Mouse (Mus musculus) CH12.LX (cell line): ENCODE data around the gene Sprr2e. TPM values are rescaled to one million over a fixed set of nuclear protein-coding genes. Genes with fewer than 3 reads are reported as not detected.

Experiments used
- DNase-seq: peaks from one replicate; pipeline ENCODE4 v3.0.0-alpha.2; 2013; ENCODE audit errors: extremely low read depth
- H3K27ac ChIP-seq: 2 replicates; pipeline ENCODE4 v1.5.1; 2012; ENCODE audit warnings: low read depth, mild to moderate bottlenecking, control low read depth, moderate library complexity; ENCODE audit not compliant: insufficient read depth
- H3K27me3 ChIP-seq: replicated peaks from 2 replicates; pipeline ENCODE3; 2012; ENCODE audit warnings: inconsistent platforms
- H3K36me3 ChIP-seq, 2 experiments: replicated peaks in 1 of 2; 2 replicates each; pipeline versions ENCODE3 to v1.6.1; 2012; ENCODE audit warnings: inconsistent platforms in 1 of 2, low read length in 1 of 2, mild to moderate bottlenecking in 1 of 2, mixed read lengths in 1 of 2, moderate library complexity in 1 of 2; ENCODE audit not compliant: control insufficient read depth in 1 of 2, insufficient read depth in 1 of 2
- H3K4me1 ChIP-seq, 2 experiments: 2 replicates each; pipeline ENCODE4 v1.6.1; 2012; ENCODE audit warnings: inconsistent platforms in 1 of 2, moderate library complexity in 1 of 2; ENCODE audit not compliant: insufficient read depth in 2 of 2, control insufficient read depth in 1 of 2
- H3K4me2 ChIP-seq: 2 replicates; pipeline ENCODE4 v1.6.1; 2012; ENCODE audit warnings: low read depth, mild to moderate bottlenecking, control low read depth; ENCODE audit not compliant: poor library complexity, insufficient read depth, severe bottlenecking
- H3K4me3 ChIP-seq, 3 experiments: fragments of 150-350 bp in 1 of 3; sonication (generic) in 1 of 3; replicated peaks in 1 of 3; 2 replicates each; pipeline versions ENCODE3 to v1.5.1; 2011 to 2012; ENCODE audit warnings: low read depth in 2 of 3, low read length in 2 of 3, mild to moderate bottlenecking in 2 of 3, moderate library complexity in 2 of 3, control low read depth in 1 of 3, improper control_type of control experiment in 1 of 3, inconsistent platforms in 1 of 3, mixed read lengths in 1 of 3; ENCODE audit not compliant: poor library complexity in 1 of 3
- H3K79me2 ChIP-seq: replicated peaks from 2 replicates; pipeline ENCODE4 v1.6.1; 2012; ENCODE audit warnings: mild to moderate bottlenecking, moderate library complexity; ENCODE audit not compliant: control insufficient read depth, poor library complexity, insufficient read depth, severe bottlenecking; ENCODE audit errors: extremely low read depth
- H3K9ac ChIP-seq: 2 replicates; pipeline ENCODE4 v1.6.1; 2012; ENCODE audit warnings: low read depth, mild to moderate bottlenecking, control low read depth, moderate library complexity; ENCODE audit not compliant: insufficient read depth
- H3K9me3 ChIP-seq: replicated peaks from 2 replicates; pipeline ENCODE3; 2012; ENCODE audit warnings: low read length, inconsistent platforms, mixed read lengths
- CHD1 ChIP-seq: IDR thresholded peaks from 2 replicates; pipeline ENCODE4 v1.6.1; 2012; ENCODE audit warnings: low read depth, low read length, improper control_type of control experiment, inconsistent platforms
- CTCF ChIP-seq, 2 experiments: IDR thresholded peaks in 1 of 2; conservative IDR thresholded peaks in 1 of 2; 2 replicates each; pipeline ENCODE4 v1.5.1; 2011 to 2012; ENCODE audit warnings: low read depth in 2 of 2, low read length in 2 of 2, improper control_type of control experiment in 1 of 2, inconsistent platforms in 1 of 2, mild to moderate bottlenecking in 1 of 2, moderate library complexity in 1 of 2
- E2F4 ChIP-seq: IDR thresholded peaks from 2 replicates; pipeline ENCODE4 v1.6.1; 2011; ENCODE audit warnings: low read depth, low read length, improper control_type of control experiment; ENCODE audit not compliant: insufficient replicate concordance
- GABPA ChIP-seq: IDR thresholded peaks from 2 replicates; pipeline ENCODE4 v1.6.1; 2012; ENCODE audit warnings: low read depth, low read length, improper control_type of control experiment, inconsistent platforms; ENCODE audit not compliant: insufficient replicate concordance
- JUN ChIP-seq: IDR thresholded peaks from 2 replicates; pipeline ENCODE4 v1.6.1; 2011; ENCODE audit warnings: low read depth, mild to moderate bottlenecking, low read length, improper control_type of control experiment, moderate library complexity; ENCODE audit not compliant: insufficient read depth
- JUND ChIP-seq: conservative IDR thresholded peaks from 2 replicates; pipeline ENCODE4 v1.6.1; 2011; ENCODE audit warnings: low read depth, low read length, improper control_type of control experiment
- KAT2A ChIP-seq: IDR thresholded peaks from 2 replicates; pipeline ENCODE4 v1.6.1; 2012; ENCODE audit warnings: low read length, improper control_type of control experiment, inconsistent platforms; ENCODE audit not compliant: insufficient replicate concordance
- MAFK ChIP-seq: IDR thresholded peaks from 2 replicates; pipeline ENCODE4 v1.6.1; 2011; ENCODE audit warnings: low read length, improper control_type of control experiment; ENCODE audit not compliant: insufficient replicate concordance
- MEF2A ChIP-seq: IDR thresholded peaks from 2 replicates; pipeline ENCODE4 v1.6.1; 2014; ENCODE audit warnings: low read depth, mild to moderate bottlenecking, inconsistent platforms, low read length, improper control_type of control experiment, borderline replicate concordance
- NRF1 ChIP-seq: IDR thresholded peaks from 2 replicates; pipeline ENCODE4 v1.6.1; 2014; ENCODE audit warnings: low read depth, mild to moderate bottlenecking, inconsistent platforms, low read length, improper control_type of control experiment, moderate library complexity
- PAX5 ChIP-seq: IDR thresholded peaks from 2 replicates; pipeline ENCODE4 v1.6.1; 2012; ENCODE audit warnings: low read length, inconsistent platforms, mixed read lengths
- POLR2AphosphoS2 ChIP-seq: IDR thresholded peaks from 2 replicates; pipeline ENCODE4 v1.6.1; 2011; ENCODE audit warnings: low read depth, low read length, improper control_type of control experiment
- SIN3A ChIP-seq: IDR thresholded peaks from 2 replicates; pipeline ENCODE4 v1.6.1; 2012; ENCODE audit warnings: low read length, improper control_type of control experiment, inconsistent platforms
- SMC3 ChIP-seq: IDR thresholded peaks from 2 replicates; pipeline ENCODE4 v1.6.1; 2011; ENCODE audit warnings: low read depth, low read length, improper control_type of control experiment
- USF2 ChIP-seq: conservative IDR thresholded peaks from 2 replicates; pipeline ENCODE4 v1.6.1; 2011; ENCODE audit warnings: low read depth, low read length, improper control_type of control experiment
- ZC3H11A ChIP-seq: IDR thresholded peaks from 2 replicates; pipeline ENCODE4 v1.6.1; 2012; ENCODE audit warnings: low read depth, mild to moderate bottlenecking, inconsistent platforms, low read length, improper control_type of control experiment
- ZKSCAN1 ChIP-seq: IDR thresholded peaks from 2 replicates; pipeline ENCODE4 v1.6.1; 2012; ENCODE audit warnings: low read depth, inconsistent platforms, low read length, improper control_type of control experiment, borderline replicate concordance
- ZMIZ1 ChIP-seq: IDR thresholded peaks from 2 replicates; pipeline ENCODE4 v1.6.1; 2012; ENCODE audit warnings: low read depth, mild to moderate bottlenecking, inconsistent platforms, low read length, improper control_type of control experiment
- ZNF384 ChIP-seq: IDR thresholded peaks from 2 replicates; pipeline ENCODE4 v1.6.1; 2012; ENCODE audit warnings: low read depth, low read length, improper control_type of control experiment, inconsistent platforms
- dilution Hi-C: fragments of 300-500 bp; cut with MboI; formaldehyde crosslinking; loops from 2 replicates; pipeline ENCODE4 v1.14.3; 2020; ENCODE audit warnings: low sequenced_read_pairs; ENCODE audit not compliant: extremely low pct_unique_long_range_greater_than_20kb, extremely low pct_ligation_motif_present
- in situ Hi-C: fragments of 300-500 bp; cut with MboI; formaldehyde crosslinking; loops from 3 replicates; pipeline ENCODE4 v1.14.3; 2019; ENCODE audit warnings: low sequenced_read_pairs, low pct_ligation_motif_present, low pct_unique_long_range_greater_than_20kb, mixed read lengths
- polyA plus RNA-seq: library from polyadenylated mRNA; unstranded; fragments of >175 nt; gene quantifications from 2 replicates; pipeline ENCODE4 v1.2.1, GENCODE M21; 2012; ENCODE audit warnings: low read depth; ENCODE audit not compliant: insufficient read length
- total RNA-seq, 2 experiments: library from RNA; depleted of rRNA; stranded (reverse); fragments of 300-350 nt in 1 of 2; fragments of >200 nt in 1 of 2; gene quantifications; 2 replicates each; pipeline ENCODE4 v1.2.3; 2012 to 2014

Sprr2e gene
- total RNA-seq (2012; rRNA removed) = not detected in 2 replicates
- not detected in 2 replicates for total RNA-seq (2014; rRNA removed)
- polyA plus RNA-seq = not detected in 2 replicates

DNA sequence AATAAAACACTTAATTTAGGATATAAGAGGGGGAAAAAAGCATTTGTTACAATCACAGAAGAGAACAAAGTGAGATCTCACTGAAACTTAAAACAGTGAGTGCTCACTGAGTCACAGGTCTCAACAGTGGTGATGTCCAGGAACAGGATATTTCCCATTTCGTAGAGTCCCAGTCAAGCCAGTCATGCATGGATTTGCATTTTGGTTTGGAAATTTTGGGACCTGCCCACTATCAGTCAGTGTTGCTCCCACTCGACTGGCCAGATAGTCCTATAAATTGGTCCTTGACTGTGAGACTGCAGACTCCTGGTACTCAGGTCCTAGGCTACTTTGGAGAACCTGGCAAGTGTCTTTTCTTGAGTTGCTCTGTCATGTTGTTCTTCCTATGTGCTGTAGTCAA lies at the start of gene Sprr2e:
Gene Sprr2e (plus strand): TSS at position 301 of the 400 bp plus-strand sequence.
- Histone ChIP-seq H3K4me1 (no peaks in the 10 kb centered on the region), H3K4me3 (no peak within 1 kb of the TSS), H3K9ac (no peak within 1 kb of the TSS), H3K36me3 (no peaks in the 10 kb centered on the region), H3K9me3 (peaks cover 18% of the 10 kb centered on the region), H3K4me2 (no peak within 1 kb of the TSS), H3K79me2 (no peaks in the 10 kb centered on the region), H3K27me3 (no peaks in the 10 kb centered on the region), H3K27ac (no peak within 1 kb of the TSS)
- DNase-seq = no peak
- TF ChIP-seq NRF1 = no peak
- no peak for TF ChIP-seq SIN3A
- no peak for TF ChIP-seq KAT2A
- TF ChIP-seq MAFK = no peak
- TF ChIP-seq ZKSCAN1 = no peak
- TF ChIP-seq GABPA = no peak
- TF ChIP-seq JUND = no peak
- TF ChIP-seq POLR2AphosphoS2 = no peak
- no peak for TF ChIP-seq CTCF (conservative IDR thresholded peaks at IDR 0.05 in 1 of 2, IDR thresholded peaks at IDR 0.05 in 1 of 2; ENCODE audit: low read depth in 2 of 2, low read length in 2 of 2)
- no peak for TF ChIP-seq ZMIZ1
- no peak for TF ChIP-seq ZC3H11A
- TF ChIP-seq JUN = no peak
- TF ChIP-seq SMC3 = no peak
- no peak for TF ChIP-seq PAX5
- no peak for TF ChIP-seq E2F4
- in situ Hi-C loops (no loop called here), dilution Hi-C loops (no loop called here)

DNA sequence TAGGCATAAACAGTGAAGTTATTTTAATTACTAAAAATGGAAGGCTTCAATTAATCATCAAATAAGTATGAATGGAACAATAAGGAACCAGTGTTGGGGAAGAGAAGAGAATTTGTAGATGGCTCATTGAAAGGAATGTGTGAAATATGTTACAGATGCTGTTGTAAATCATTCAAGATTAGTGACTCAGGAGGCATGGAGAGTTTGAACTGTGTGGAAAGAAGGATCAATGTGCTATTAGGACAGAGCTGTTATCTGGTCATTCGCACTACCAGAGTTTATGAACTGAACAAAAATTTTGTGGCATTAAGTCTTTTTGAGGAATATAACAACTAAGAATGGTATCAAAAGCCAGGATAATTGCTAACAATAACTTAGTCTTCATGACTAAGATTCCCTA lies 44.5 kb upstream of the Sprr2e start:
- in situ Hi-C loops = no loop called here
- H3K9me3 ChIP-seq = peaks cover 3% of the 10 kb centered on the region
- H3K9ac ChIP-seq = no peak overlapping the region
- DNase-seq = no peak
- H3K27ac ChIP-seq = no peak overlapping the region
- no peak overlapping the region for H3K4me3 ChIP-seq
- dilution Hi-C loops = no loop called here
- H3K4me2 ChIP-seq = no peak overlapping the region
- no peak for TF ChIP-seq PAX5
- no peak for TF ChIP-seq CHD1
- no peak for TF ChIP-seq MEF2A
- no peak for TF ChIP-seq USF2
- no peak for TF ChIP-seq JUN
- TF ChIP-seq KAT2A = no peak
- no peak for TF ChIP-seq ZNF384
- no peak for TF ChIP-seq ZKSCAN1
- TF ChIP-seq SIN3A = no peak
- H3K4me1 ChIP-seq = no peaks in the 10 kb centered on the region
- H3K79me2 ChIP-seq = no peaks in the 10 kb centered on the region
- H3K27me3 ChIP-seq = no peaks in the 10 kb centered on the region
- no peaks in the 10 kb centered on the region for H3K36me3 ChIP-seq
